Comparison of ENCODE assay signal across 8 mouse cellular contexts in the genomic region with DNA sequence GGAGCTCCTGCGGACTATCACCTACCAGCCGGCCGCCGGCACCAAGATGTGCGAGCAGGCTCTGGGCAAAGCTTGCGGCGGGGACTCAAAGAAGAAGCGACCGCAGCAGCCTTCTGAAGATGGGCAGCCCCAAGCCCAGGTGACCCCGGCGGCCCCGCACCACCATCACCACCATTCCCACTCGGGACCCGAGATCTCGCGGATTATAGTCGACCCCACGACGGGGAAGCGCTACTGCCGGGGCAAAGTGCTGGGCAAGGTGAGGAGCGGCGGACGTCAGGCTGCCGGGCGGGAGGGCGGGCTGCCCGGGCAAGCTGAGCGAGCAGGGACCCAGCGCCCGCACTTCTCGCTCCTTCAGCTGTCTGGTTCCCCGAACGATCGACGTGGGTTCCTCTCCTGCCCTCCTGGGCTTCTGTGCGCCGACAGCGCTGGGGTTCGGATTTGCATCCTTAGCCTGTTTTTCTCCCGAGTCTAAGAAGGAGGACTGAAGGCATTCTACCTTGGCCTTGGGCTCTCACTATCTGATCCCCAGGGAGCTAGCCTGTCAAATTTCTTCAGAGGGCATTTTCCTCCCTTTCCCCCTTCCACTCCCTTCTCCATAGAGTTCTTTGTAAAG. TPM values are rescaled to one million over a fixed set of nuclear protein-coding genes. Genes with fewer than 3 reads are reported as not detected.
DNase-seq lines count a peak whose midpoint lies in the region; ATAC-seq lines count a peak whose summit lies in the region.

No protein-coding gene starts in this region.

- H3K27ac ChIP-seq in embryonic facial prominence, embryonic 10.5 days (replicated peaks) = peak overlapping the region; percentile 87
- peak overlapping the region; percentile 87 for H3K27ac ChIP-seq in hindbrain, embryonic 12.5 days
- peak overlapping the region; percentile 63 for H3K27ac ChIP-seq in macrophage

- no peaks in the 10 kb centered on the region; the same call in 1 of the 2 replicates for H3K27me3 ChIP-seq in embryonic facial prominence, embryonic 10.5 days (replicated peaks; ENCODE audit: low read depth, poor library complexity, severe bottlenecking)
- H3K27me3 ChIP-seq in hindbrain, embryonic 12.5 days = no peaks in the 10 kb centered on the region

- under 1% methylated on average over 41 of the region's 41 CpGs for WGBS in embryonic facial prominence, embryonic 10.5 days
- WGBS in hindbrain, embryonic 12.5 days = under 1% methylated on average over 40 of the region's 41 CpGs
- 3% methylated on average over 41 of the region's 41 CpGs for WGBS in macrophage (ENCODE audit: missing documents)

- peaks cover 36% of the 10 kb centered on the region for H3K36me3 ChIP-seq in embryonic facial prominence, embryonic 10.5 days (replicated peaks)
- H3K36me3 ChIP-seq in hindbrain, embryonic 12.5 days = peaks cover 27% of the 10 kb centered on the region
- H3K36me3 ChIP-seq in macrophage (ENCODE audit: inconsistent target) = peaks cover 34% of the 10 kb centered on the region

- ATAC-seq in cerebellum, adult (ENCODE audit: insufficient number of reproducible peaks, low FRiP score, low TSS enrichment) = peak; percentile 6
- ATAC-seq in hindbrain, embryonic 12.5 days (ENCODE audit: low FRiP score) = peak; percentile 59

- peaks cover 3% of the 10 kb centered on the region; the same call in 1 of the 2 replicates for H3K9me3 ChIP-seq in embryonic facial prominence, embryonic 10.5 days
- H3K9me3 ChIP-seq in hindbrain, embryonic 12.5 days (replicated peaks) = no peaks in the 10 kb centered on the region

- peaks cover 29% of the 10 kb centered on the region for H3K79me2 ChIP-seq in macrophage (ENCODE audit: inconsistent target)

- peak overlapping the region; percentile 97 for H3K4me2 ChIP-seq in hindbrain, embryonic 12.5 days (replicated peaks)

- peak overlapping the region; percentile 76 for H3K4me3 ChIP-seq in embryonic facial prominence, embryonic 10.5 days
- H3K4me3 ChIP-seq in hindbrain, embryonic 12.5 days = peak overlapping the region; percentile 69
- peak overlapping the region; percentile 69 for H3K4me3 ChIP-seq in macrophage (ENCODE audit: inconsistent target)

- no peak for DNase-seq in cerebellum, postnatal 10 days
- peak; percentile 53 for DNase-seq in 3T3-L1 (ENCODE audit: low read depth, low spot score)
- DNase-seq in embryonic facial prominence, embryonic 10.5 days (ENCODE audit: low spot score) = no peak
- no peak for DNase-seq in Muller cell, postnatal 12 days (ENCODE audit: inconsistent ontology term)
- no peak for DNase-seq in spleen, adult 12 weeks (ENCODE audit: low spot score)

- peaks cover 28% of the 10 kb centered on the region for H3K4me1 ChIP-seq in embryonic facial prominence, embryonic 10.5 days
- peaks cover 8% of the 10 kb centered on the region; the same call in 1 of the 2 replicates for H3K4me1 ChIP-seq in hindbrain, embryonic 12.5 days

- peak overlapping the region; percentile 88 for H3K9ac ChIP-seq in hindbrain, embryonic 12.5 days

RNA-seq across cellular contexts. Expression of a gene that starts 0.4 kb away (rescaled TPM):
- polyA plus RNA-seq in embryonic facial prominence, embryonic 10.5 days (2016; fragmentation: Nextera tagmentation; extraction: Ambion mirVana) = 64.8 and 87.8 TPM in 2 replicates
- polyA plus RNA-seq in hindbrain, embryonic 12.5 days (2016; fragmentation: Nextera tagmentation; extraction: Ambion mirVana) = 142 and 165 TPM in 2 replicates
- total RNA-seq in macrophage (2018; cell fraction: chromatin; rRNA removed) = 1,000 to 10,000 TPM in 4 of 26 experiments, 100 to 1,000 TPM in 22; 123 to 1,313 (median 457) TPM
- total RNA-seq in macrophage (2018; cell fraction: cytosol; rRNA removed) = 100 to 1,000 TPM in 22 of 26 experiments, 10 to 100 TPM in 4; 62.1 to 745 (median 227) TPM
- total RNA-seq in macrophage (2018; cell fraction: nucleus; rRNA removed) = 1,000 to 10,000 TPM in 6 of 26 experiments, 100 to 1,000 TPM in 19, 10 to 100 TPM in 1; 98.2 to 1,286 (median 725) TPM
- 68.1 to 155 TPM (median 84.4 TPM) in 3 replicates for polyA plus RNA-seq in macrophage (2018)

RNA-seq across cellular contexts. Expression of a gene that starts 38.3 kb away (rescaled TPM):
- 0.14 and 0.27 TPM in 2 replicates for polyA plus RNA-seq in embryonic facial prominence, embryonic 10.5 days (2016; fragmentation: Nextera tagmentation; extraction: Ambion mirVana)
- 0.10 TPM in 1 of 2 replicates, not detected in the other for polyA plus RNA-seq in hindbrain, embryonic 12.5 days (2016; fragmentation: Nextera tagmentation; extraction: Ambion mirVana)
- 1 to 10 TPM in 3 of 26 experiments, under 1 TPM in 10, not detected in 13; 0.21 to 1.8 (median 0.69) TPM for total RNA-seq in macrophage (2018; cell fraction: chromatin; rRNA removed)
- 1 to 10 TPM in 25 of 26 experiments, under 1 TPM in 1; 0.96 to 7.0 (median 4.5) TPM for total RNA-seq in macrophage (2018; cell fraction: cytosol; rRNA removed)
- total RNA-seq in macrophage (2018; cell fraction: nucleus; rRNA removed) = 1 to 10 TPM in 16 of 26 experiments, under 1 TPM in 9, not detected in 1; 0.25 to 7.6 (median 2.3) TPM
- polyA plus RNA-seq in macrophage (2018) = 2.7 to 6.5 TPM (median 3.2 TPM) in 3 replicates
